Mouse (Mus musculus): ENCODE data around the gene Gmcl1.

The Gmcl1 gene

DNA sequence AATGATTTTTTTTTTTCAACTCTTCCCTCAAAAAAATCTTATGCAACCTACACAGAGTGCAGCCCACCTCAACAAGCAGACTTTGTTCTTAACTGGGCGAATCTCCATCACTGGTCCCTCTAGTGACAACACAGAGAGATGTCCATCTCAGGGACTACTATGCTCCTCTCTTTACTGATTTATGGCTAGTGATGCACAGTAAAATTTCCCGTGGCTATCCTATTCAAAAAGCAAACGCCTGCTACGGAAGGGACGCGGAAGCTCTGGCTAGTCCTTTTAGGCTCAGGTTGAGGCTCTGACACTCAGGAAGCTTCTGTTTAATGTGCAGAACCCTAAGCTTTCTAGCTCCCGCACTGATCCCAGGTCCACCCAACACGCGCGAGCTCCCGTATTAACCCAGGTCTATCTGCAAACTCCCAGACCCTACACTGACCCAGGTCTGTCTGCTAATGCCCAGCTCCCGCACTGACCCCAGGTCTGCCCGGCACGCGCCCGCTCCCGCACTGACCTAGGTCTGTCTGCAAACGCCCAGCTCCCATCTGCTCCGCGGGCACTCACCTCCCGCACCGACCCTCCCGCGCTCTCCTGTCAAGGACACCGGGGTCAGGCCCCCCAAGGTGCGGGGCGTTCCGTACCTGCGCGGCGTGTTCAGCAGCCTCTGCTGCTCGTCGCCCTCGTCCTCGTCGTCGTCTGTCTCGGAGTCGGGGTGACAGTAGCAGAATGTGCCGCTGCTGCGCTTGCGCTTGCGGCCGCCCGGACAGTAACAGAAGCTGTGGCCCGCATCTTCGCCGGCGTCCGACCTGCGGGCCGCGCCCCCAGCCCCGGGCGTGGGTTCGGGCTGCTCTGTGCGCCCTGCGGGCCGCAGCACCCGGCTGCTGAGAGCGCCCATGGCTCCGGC is 658 bp downstream of the Gmcl1 start:
- DNase-seq, result peak; percentile 95

DNA sequence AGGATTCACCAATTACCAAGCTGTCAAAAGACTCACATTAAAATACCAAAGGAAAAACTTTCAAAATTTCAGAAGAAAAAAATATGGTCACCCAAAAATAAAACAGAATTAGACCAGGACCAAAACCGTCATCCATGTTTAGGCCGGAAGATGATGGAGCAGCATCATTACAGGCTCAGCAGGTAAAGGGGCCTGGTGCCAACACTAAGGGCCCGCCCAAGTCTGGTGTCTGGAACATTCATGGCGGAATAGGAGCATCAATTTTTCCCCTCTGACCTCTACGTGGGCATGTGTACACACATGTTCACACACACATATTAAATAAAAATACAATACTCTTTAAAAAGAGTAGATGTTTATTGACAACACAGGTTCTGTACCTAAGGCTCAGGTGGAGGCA is 4.5 kb downstream of the Gmcl1 start:
- peak; percentile 75 for DNase-seq

DNA sequence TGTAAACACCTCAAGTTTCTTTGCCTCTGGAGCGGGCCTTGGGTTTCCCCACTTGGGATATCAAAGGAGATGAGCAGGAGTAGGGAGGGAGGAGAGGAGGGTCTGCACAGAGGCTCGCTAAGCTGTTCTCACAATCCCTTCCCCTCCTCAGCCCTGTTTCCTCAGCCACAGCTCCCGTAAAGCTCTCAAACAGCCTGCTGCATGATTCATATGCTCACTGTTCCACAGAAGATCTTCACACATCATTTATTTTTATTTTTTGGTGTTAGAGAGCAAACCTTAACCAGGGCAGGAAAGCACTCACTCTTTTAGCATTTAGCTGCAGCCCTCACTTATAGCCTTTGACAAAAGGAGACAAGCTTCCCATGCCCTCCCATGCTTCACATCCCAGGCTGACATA is 11.2 kb downstream of the Gmcl1 start:
- DNase-seq, result no peak

DNA sequence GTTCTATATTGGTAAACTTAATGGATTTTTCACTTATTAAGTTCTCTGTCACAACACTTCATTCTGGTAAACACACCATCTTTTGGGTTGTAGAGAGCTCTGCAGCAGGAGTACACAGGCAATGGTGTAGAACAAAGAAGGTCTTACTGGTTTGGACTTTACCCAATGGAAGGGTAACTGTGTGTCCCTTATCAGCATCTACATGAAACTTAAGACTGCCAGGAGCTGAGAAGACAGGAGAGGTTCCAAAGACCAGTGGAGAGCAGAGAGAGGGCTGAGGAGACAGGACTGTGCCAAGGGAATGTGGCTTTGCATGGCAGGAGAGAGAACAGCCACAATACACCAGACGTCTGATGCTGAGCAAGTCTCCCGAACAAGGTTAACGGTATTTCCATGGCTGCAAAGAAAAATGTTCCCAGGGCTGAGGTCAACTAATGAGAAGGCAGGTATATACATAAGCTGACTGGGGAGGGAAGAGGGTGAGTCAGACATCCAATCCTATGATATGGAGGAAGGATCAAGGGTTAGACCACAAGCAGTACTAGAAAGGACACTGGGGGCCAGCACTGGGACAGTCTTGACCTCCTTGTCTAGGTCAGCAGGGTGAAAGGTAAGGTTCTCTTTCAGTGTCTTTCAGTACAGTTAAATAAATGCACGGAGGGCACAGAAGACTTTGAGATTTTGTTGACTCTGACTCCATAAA is 25.0 kb downstream of the Gmcl1 start:
- peak; percentile 72 for DNase-seq

DNA sequence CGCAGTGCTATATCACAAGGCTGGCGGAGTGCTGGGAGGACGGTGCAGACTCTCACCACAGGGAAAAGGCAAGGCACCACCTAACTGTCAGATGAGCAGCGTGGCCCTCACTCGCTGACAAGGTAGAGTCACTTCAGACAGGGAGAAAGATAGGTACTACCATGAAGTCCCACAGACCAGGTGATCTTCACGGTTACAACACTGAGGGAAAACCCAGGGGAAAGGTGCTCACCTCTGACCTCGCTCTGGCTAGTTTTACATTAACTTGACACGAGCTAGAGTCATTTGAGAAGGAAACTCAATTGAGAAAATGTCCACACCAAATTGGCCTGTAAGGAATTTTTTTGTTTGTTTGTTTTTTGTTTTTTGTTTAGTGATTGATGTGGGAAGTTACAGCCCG is 30.6 kb downstream of the Gmcl1 start:
- no peak for DNase-seq

DNA sequence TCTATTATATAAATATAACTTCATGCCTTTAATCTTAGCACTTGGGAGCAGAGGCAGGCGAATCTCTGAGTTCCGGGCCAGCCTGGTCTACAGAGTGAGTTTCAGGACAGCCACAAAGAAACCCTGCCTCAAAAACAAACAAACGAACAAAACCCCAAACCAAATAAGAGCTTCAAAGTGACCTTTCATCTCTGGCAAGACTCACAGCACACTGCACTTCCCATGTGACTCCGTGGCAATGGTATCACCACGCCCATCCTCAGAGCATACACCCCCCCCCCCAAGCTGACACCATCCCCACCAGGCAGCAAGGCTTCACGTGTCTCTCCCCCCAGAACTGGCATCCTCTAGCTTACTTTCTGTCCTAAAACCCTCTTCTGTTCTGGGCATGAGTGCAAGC is 35.3 kb downstream of the Gmcl1 start:
- DNase-seq, result no peak

DNA sequence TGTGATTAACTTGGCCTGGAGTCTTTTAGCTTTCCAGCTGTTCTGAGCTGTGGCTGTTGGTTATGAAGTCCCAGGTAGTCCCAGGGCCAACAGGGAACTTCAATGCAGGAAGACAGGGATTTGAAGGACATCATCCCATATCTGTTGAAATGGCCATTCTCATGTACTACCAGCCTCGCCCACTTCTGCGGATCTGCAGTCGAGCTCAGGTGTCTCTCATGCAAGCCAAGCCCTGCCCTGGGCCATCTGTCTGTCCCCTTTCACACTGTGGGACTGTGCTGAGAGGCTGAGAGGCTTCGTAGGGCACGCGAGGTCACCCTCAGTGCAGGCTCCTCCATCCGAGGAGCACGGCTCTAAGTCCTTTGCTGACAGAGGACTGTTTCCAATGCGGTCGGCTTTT is 37.0 kb downstream of the Gmcl1 start:
- peak; percentile 86 for DNase-seq

DNA sequence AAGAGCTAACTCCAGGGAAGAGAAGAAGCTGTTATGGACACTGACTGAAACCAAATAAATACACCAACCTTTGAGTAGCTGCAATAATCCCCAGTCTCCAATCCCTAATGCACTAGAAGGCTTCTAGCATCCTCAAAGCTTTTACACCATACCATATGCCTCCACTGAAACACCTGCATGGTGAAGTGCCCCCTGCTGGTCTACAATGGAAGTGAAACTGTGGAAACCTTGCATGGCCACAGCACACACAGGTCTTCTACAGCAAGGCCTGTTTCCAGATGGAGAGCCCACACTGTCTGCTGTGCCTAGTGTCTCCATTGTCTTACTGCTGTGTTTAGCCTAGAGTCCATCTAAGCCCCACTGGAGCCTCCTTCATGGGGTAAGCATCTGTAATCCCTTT is 38.7 kb downstream of the Gmcl1 start:
- DNase-seq, result no peak

DNA sequence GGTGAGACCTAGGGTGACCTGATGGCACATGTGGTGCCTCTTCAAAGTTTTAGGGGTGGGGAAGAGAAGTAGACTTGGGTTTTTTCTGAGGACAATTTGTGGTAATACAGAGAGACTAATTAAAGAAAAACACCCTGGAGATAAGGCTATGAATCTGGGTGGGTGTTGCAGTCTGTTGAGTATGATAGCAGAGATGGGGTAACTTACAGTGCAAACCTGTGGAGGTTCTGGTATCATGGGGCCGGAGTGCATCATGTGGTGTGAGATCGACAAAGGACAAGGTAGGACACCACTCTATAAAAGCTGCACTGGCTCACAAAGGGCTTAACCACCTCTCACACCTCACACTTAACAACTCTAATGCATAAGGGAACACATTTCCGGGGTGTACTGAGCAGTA is 43.5 kb downstream of the Gmcl1 start:
- DNase-seq, result no peak

DNA sequence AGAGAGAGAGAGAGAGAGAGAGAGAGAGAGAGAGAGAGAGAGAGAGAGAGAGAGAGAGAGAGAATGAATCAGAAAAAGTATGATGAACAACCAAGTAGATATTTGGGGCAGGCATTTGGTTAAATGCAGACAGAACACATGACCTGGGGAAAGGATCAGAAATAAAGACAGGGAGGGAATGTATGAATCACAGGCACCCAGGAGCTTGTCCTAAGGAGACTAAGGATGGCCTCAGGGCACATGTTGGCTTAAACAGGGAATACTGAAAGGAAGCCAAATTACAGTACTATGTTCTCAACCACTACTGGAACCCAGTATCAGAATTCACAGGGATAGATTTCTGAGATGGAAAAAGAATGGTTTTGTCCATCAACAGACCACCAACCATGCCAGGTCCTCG is 46.2 kb downstream of the Gmcl1 start:
- DNase-seq, result no peak

DNA sequence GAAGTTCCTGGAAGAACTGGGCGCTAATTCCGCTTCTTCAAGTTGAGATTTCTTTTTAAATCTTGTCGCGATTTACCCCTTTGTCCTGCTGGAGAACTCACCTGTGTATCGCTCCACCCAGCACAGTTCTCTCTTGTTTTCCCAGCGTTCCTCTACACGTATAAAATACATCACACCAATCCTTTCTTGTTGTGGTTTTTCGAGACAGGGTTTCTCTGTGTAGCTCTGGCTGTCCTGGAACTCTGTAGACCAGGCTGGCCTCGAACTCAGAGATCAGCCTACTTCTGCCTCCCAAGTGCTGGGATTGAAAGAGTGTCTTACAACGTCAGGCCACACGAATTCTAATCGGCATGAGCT is 48.5 kb downstream of the Gmcl1 start:
- DNase-seq, result no peak

DNA sequence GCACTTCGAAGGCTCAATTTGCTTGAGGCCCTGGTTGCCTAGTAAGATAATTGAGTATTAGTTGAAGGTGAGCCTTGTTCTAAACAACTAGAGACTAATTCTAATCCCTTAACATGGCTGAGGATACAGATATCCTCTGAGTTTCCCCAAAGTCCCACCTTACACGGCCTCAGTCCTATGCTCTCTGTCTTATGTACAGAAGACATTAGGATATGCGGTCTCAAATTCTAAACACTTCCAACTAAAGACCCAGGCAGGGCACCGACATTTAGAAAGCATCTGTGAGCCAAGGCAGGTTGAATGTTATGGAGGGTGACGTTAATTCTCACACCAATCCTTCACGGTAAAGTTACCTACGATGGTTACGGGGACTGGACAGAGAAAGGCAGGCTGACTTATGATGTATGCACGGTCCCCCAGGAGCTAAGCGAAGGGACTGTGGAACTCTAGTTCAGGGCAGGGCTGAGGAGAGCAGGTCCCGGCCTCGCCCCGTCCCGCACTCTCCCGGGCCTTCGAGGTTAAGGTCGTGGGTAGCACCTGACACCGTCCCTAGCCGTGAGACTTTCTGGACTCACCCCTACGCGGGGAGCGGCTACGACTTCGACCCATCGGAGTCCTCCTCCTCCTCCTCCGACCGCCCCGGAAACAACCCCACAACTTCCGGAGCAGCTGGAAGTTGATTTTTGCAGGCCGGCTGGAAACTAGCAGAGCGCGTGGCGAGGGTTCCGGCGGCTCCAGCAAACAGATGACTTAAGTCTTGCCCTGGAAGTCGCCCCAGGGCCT is 49.1 kb downstream of the Gmcl1 start, which contains the start of gene Snrnp27:
Gene Snrnp27, minus strand, starts transcription at position 651 of the 783 bp plus-strand sequence.
- DNase-seq, result peak; percentile 99

DNA sequence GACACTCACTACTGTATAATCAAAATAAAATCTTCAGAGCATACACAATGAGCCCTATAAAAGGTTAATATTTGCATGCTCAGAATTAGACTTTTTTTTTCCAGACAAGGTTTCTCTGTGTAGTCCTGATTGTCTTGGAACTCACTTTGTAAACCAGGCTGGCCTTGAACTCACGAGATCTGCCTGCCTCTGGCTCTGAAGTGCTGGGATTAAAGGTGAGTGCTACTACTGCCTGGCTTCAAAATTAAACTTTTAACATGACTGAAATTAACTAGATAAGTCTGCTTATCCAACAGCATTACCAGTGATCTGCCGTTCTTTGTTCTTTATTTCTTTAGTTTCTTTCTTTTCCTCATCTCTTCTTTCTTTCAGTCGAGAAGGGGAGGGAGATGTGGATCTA is 51.9 kb downstream of the Gmcl1 start:
- DNase-seq, result no peak

DNA sequence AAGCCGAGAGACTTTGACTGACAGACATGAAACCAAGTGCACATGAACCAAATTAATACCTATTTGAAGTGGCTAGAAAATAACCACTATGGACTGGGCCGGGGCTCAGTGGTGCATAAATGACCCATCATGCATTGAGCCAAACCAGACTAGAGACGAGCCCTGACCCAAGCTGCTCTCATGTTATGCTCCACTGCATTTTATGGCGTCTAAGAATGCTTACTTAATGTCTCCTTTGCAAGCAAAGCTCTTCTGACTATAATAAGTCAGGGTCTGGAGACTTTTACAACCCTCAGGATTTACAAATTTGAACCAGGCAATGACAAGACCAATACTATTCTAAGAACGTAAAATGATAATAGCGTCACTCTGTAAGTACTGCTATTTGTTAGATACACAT is 54.8 kb downstream of the Gmcl1 start:
- DNase-seq, result no peak

DNA sequence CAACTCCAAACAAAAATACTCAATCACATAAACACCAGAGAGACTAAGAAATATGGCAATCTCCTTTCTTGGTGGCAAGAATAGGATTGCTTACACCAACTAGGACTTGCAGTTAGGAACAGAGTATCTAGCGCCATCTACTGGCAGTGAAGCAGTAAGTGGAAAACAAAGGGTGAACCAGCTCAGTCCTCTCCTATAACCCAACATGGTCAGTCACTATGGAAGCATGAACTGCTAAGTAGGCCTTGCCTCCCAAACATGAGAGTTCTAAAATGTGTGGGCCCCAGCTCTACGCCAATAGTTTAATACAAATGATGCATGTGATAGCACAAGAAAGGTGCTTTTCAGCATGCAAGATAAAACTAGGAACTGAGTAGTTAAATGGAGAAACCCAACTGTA is 62.3 kb downstream of the Gmcl1 start:
- peak; percentile 94 for DNase-seq

DNA sequence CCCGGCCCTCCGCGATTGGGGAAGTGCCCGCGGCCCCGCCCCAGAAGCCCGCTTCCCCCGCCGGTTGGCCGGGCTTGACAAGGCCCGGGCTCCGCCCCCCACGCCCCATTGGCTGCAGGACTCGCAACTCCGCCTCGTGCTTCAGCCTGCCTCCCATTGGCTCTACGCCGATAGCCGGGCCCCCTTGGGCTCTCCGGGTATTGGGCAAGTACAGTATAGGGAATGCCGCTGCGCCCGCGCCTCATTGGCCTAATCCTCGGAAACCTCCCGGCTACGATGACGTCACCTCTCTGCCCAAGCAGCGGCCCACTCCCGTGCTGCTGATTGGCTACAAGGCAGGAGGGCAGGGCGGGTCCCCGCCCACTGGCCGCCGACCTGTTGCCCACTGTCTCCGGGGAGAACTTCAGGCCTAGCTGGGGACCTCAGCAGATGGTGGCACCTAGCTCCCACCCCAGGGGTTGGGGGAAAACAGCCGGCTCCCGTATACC is 63.9 kb downstream of the Gmcl1 start:
- peak; percentile 100 for DNase-seq

DNA sequence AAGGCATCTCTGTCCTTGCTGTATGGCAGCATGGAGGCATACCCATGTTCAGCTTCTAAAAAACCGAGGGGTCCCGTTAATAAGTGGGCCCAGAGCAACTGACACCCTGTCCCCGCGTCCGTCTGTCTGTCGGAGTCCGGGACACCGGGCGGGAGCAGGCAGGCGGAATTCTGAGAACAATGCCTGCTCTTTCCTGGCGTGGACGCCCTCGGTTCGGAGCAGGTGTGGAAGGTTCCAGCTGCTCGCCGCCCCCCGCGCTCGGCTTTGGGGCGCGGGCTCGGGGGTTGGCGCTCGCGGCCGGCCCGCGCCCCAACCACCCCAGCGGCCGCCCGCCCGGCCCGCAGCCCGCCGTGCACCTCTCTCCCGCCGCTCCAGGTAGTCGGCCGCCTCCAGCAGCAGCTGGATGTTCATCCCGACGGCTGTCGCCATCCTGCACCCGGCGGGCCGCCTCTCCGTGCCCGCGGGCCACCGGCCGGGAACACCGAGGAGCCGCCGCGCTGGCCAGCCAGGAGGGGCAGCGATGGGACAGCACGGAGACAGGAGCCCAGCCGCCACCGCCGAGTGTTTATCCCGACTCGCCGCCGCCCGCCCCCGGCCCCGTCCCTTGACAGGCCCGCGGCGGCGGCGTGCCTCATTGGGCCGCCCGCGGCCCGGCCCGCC is 64.5 kb downstream of the Gmcl1 start, which contains the start of gene Mxd1:
Gene Mxd1, minus strand, starts transcription at position 582 of the 660 bp plus-strand sequence.
- no peak for DNase-seq

DNA sequence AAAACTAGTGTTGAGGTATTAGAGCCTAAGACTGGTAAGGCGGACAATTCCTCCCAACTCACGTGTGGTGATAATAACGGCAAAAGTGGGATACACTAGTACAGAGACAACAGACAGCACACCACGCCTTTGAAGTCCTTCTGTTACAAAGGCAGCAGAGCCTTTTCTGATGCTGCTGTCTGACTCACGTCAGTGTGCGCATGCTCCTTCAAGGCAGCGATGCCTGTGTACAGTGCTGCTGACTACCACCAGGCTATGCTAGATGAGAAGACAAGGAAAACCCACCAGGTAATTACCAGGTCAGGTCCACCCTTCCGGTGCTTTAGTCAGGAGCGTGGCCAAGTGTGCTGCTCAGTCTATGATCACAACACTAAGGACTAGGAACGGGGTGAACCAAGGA is 66.1 kb downstream of the Gmcl1 start:
- no peak for DNase-seq

DNA sequence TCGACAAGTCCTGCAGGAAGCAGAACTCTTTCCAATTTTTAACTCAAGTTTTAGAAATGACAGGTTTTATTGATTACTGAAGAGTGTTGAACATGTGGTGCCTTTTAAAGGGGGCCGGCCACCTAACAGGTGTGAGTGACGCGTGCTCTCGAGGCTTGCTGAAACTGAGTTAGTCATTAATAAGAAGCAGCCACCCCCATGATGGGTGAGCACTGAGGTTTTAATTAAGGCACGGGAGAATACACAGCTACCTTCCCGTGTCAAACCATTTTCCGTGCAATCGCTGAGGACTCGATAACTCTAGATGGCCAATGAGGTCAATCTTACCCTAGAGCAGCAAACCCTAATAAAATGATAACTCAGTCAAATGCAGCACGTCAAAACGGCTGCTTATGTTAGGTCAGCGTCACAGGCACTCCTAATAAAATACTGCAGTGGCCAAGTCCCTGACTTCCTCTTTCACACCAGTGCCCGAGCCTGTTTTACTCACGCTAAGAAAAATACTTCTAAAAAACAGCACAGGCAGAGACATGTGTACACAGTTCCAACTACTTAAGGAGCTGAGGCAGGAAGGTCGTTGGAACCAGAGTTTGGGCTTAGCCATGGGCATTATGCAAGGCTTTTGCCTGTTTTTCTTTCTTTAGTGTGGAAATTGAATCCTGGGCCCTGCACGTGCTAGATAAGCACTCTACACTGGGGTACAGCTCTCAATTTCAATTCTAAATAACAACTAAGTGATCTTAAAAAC is 67.4 kb downstream of the Gmcl1 start:
- DNase-seq, result peak; percentile 86

DNA sequence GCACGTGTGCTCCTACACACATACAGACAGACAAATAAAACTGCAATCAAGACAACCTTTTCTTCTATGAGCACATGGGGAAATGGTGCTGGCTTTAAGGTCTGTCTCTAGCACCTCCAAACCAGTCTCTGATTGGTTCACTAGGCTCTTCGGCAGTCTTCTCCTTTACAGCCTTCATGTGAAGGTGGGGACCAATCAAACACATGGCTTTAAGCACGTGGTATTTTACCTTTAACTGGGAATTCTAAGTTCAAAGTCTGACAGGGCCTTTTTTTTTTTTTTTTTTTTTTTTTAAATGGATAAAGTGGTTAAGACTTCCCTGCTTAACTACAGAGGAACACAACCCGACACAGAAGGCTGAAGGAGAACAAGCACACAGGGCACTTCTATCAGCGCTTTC is 68.1 kb downstream of the Gmcl1 start:
- no peak for DNase-seq

DNA sequence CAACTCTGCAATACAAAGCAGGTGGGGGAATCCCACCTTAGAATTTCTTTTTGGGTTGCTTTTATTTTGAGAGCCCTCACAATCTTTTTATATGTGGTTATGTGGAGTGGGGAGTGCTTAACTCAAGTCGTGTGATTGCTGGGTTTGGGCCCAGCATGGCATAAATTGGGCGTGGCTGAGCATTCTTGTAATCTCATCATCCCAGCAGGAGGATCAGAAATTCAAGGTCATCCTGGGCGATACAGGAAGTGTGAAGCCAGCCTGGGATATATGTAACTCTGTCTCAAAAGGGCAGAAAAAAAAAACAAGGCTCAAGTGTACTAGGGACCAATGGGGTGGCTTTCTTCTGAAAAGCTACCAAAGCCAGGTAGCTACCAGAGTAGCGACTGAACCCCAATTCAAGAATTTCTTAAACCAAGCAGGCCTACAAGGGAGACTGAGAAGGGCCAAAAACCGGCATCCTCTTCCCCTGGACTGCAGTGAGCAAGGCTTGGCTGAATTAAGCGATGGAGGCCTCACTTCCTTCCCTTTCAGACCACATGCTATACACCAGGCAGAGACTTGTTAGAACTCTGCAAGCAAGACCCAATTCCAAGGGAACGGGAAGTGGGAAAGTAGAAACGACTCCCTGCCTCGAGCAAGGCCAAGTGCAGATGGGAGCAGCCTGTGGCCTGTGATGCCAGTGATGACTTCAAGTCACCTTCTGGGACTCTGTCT is 72.9 kb downstream of the Gmcl1 start:
- no peak for DNase-seq
